Mouse (Mus musculus) right cerebral cortex, postnatal 14 days (tissue): ENCODE results near the gene Nanp.

Experiments used
- DNase-seq: peaks from one replicate; pipeline ENCODE4 v3.0.0; 2022

The Nanp gene

DNA sequence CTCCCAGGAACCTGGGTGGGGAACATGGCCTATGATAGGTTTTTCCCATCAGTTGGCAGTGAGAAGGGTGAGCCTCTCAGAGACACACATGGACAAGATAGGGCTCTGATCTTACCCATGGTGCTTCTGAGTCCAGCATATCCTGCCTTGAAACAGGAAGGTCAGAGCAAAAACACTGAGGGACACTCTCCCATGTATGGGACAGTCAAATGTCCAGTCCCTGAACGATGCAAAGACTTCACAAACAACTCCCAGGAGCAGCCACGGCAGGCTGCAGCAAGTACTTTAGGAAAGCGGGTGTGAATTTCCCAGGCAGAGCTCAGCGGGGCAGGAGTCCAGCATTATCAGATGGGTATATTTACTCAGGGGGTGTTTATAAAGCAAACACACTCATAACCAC, 43.9 kb downstream of the Nanp start:
- no peak for DNase-seq

- DNase-seq, result no peak
These were observed 48.1 kb downstream of the Nanp start for GRCm38 (mm10) chr2:150991050-150991449.

- DNase-seq, result no peak
These were observed 48.7 kb downstream of the Nanp start for GRCm38 (mm10) chr2:150990506-150990905.

DNA sequence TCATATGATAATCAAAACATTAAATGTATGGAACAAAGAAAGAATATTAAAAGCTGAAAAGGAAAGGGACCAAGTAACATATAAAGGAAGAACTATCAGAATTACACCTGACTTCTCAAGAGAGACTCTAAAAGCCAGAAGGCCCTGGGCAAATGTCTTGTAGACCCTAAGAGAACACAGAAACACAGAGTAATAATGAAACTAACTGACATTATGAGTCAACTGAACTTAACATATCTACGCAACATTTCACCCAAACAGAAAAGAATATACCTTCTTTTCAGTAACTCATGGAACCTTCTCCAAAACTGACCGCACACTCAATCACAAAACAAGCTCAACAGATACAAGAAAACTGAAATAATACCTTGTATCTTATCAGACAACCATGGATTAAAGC, 53.8 kb downstream of the Nanp start:
- no peak for DNase-seq

DNA sequence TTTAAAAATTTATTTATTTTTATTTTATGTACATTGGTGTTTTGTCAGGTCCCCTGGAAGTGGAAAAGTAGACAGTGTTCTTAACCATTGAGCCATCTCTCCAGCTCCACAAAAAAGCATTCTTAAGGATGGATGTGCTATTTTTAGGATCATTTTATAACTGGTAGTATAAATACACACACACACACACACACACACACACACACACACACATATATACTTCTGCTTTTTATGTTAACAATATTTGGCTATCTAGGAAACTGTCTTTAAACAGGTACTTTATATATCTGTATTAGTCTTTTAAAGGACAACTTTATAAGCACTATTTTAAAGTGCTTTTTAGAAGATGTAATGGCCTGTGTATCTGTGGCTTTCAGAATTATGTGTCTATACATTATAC, 57.1 kb downstream of the Nanp start:
- no peak for DNase-seq

GRCm38 (mm10) chr2:150981524-150981923, 57.7 kb downstream of the Nanp start:
- DNase-seq, result no peak

GRCm38 (mm10) chr2:150979861-150980620, 59.2 kb downstream of the Nanp start:
- no peak for DNase-seq
